ENCODE assay signal across 15 mouse cellular contexts in genomic region chr1:51633795-51634194, GRCm38 (mm10).
"Had no signal": no experiment of that assay in that cellular context is flagged by ENCODE, and none has a peak within 500 bp of the region (broad histone marks: within the 10 kb centered on the region; RNA-seq: fewer than 3 reads in every experiment).

No protein-coding gene starts in this region.

- H3K9me3 ChIP-seq: kidney, embryonic 15.5 days; liver, embryonic 13.5 days had no signal

- H3K4me3 ChIP-seq: kidney, embryonic 15.5 days; left cerebral cortex, adult 2 months; liver, embryonic 13.5 days had no signal

- H3K27ac ChIP-seq: kidney, embryonic 15.5 days; left cerebral cortex, adult 2 months; liver, embryonic 13.5 days had no signal

- H3K36me3 ChIP-seq: kidney, embryonic 15.5 days; liver, embryonic 13.5 days had no signal

- H3K4me2 ChIP-seq: kidney, embryonic 15.5 days; liver, embryonic 13.5 days; midbrain, embryonic 11.5 days had no signal

- H3K4me1 ChIP-seq: liver, embryonic 13.5 days had no signal

- H3K27me3 ChIP-seq: kidney, embryonic 15.5 days; liver, embryonic 13.5 days had no signal

- H3K9ac ChIP-seq: kidney, embryonic 15.5 days; liver, embryonic 13.5 days had no signal

- DNase-seq: kidney, postnatal 10 days; kidney, postnatal 36 days; layer of hippocampus, postnatal 36 days; liver, embryonic 13.5 days; lung, adult 2 months; lung, postnatal 14 days; lung, postnatal 4 days; midbrain, embryonic 14.5 days; right cerebral cortex, adult 18-20 months; right cerebral cortex, postnatal 25 days; thymus, adult 18-20 months; thymus, postnatal 36 days had no signal
